Mouse (Mus musculus) ES-Bruce4 (cell line): Measurements from ENCODE around the gene Akap2.

Source experiments
- CTCF ChIP-seq: IDR thresholded peaks from one replicate; pipeline ENCODE4 v1.8.1; 2011; ENCODE audit warnings: low read depth, low read length
- POLR2A ChIP-seq: IDR thresholded peaks from one replicate; pipeline ENCODE4 v1.8.1; 2011; ENCODE audit warnings: low read length; ENCODE audit not compliant: insufficient read depth

- TF ChIP-seq POLR2A (no peak), CTCF (no peak)
Measured at GRCm38 (mm10) chr4:57861166-57861565, 143.7 kb downstream of the Akap2 start.
